Mouse (Mus musculus): Measurements from ENCODE around the gene Phf12. TPM values are rescaled to one million over a fixed set of nuclear protein-coding genes. Genes with fewer than 3 reads are reported as not detected.

Phf12 gene
- polyA plus RNA-seq (2012; rRNA removed), result 63.4 and 84.4 TPM in 2 replicates

DNA sequence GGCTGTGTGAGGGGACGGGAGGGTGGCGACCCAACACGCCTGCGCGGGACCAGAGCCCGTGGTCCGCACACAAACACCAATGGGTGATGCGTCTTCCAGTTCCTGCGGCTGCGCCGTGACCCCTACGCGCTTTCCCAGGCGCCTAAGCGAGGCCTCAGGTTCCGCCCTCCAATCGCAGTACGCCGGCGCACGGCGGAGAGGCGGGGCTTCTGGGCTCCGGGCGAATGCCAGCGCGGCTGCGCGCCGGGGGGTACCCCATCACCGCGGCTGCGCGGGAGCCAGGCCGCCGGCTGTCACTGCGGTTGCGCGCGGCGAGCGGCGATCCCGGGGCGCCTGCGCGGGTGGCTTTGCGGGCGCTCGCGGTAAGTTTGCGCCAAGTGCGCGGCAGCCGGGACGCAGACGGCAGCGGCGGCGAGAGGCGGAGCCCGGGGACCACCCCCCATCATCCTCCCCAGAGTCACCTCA is at the start of gene Phf12:
Phf12 (plus strand) TSS at position 314 of the 465 bp plus-strand sequence.

GRCm38 (mm10) chr11:78031947-78032808 is 49.6 kb downstream of the Phf12 start, which contains the start of gene Dhrs13:
Dhrs13 (plus strand) TSS chr11:78032280.

GRCm38 (mm10) chr11:78037831-78038752 is 55.5 kb downstream of the Phf12 start, which contains the start of gene Flot2:
Flot2 (plus strand) TSS chr11:78037931.

Other genes starting within 250 kb of the Phf12 start
- gene Myo18a, start 219.5 kb upstream of the Phf12 start, polyA plus RNA-seq (2012; rRNA removed), result 30.1 and 48.9 TPM in 2 replicates
- gene Gm10277, start 195.0 kb upstream of the Phf12 start, polyA plus RNA-seq (2012; rRNA removed), result not detected in 2 replicates
- 12.7 and 20.6 TPM in 2 replicates for gene Pipox, start 88.7 kb upstream of the Phf12 start, polyA plus RNA-seq (2012; rRNA removed)
- 8.9 and 12.4 TPM in 2 replicates for gene Sez6, start 52.0 kb upstream of the Phf12 start, polyA plus RNA-seq (2012; rRNA removed)
- gene Dhrs13, start 49.5 kb downstream of the Phf12 start, polyA plus RNA-seq (2012; rRNA removed), result 12.5 and 14.3 TPM in 2 replicates
- gene Flot2, start 55.2 kb downstream of the Phf12 start, polyA plus RNA-seq (2012; rRNA removed), result 50.4 and 64.3 TPM in 2 replicates
- 23.8 and 28.7 TPM in 2 replicates for gene Eral1, start 97.6 kb downstream of the Phf12 start, polyA plus RNA-seq (2012; rRNA removed)
- 12.7 and 20.4 TPM in 2 replicates for gene Fam222b, start 111.9 kb downstream of the Phf12 start, polyA plus RNA-seq (2012; rRNA removed)
- gene Traf4, start 182.8 kb downstream of the Phf12 start, polyA plus RNA-seq (2012; rRNA removed), result 127 and 187 TPM in 2 replicates
- gene Nek8, start 193.9 kb downstream of the Phf12 start, polyA plus RNA-seq (2012; rRNA removed), result 14.6 and 20.9 TPM in 2 replicates
- gene Tlcd1, start 194.0 kb downstream of the Phf12 start, polyA plus RNA-seq (2012; rRNA removed), result 21.7 and 22.8 TPM in 2 replicates
- 3,764 and 3,899 TPM in 2 replicates for gene Rpl23a, start 200.8 kb downstream of the Phf12 start, polyA plus RNA-seq (2012; rRNA removed)
- 59.8 and 90.6 TPM in 2 replicates for gene Rab34, start 205.7 kb downstream of the Phf12 start, polyA plus RNA-seq (2012; rRNA removed)
- 1.7 and 3.0 TPM in 2 replicates for gene Proca1, start 210.6 kb downstream of the Phf12 start, polyA plus RNA-seq (2012; rRNA removed)

All from central nervous system, embryonic 11.5 days (tissue).